Mouse (Mus musculus): ENCODE data around the gene Zfp831. TPM values are rescaled to one million over a fixed set of nuclear protein-coding genes. Genes with fewer than 3 reads are reported as not detected.

The Zfp831 gene
- total RNA-seq (2014; fragmentation: Nextera tagmentation) (1.1 TPM in 2 replicates), total RNA-seq (2017) (0.15 and 0.26 TPM in 2 replicates)

DNA sequence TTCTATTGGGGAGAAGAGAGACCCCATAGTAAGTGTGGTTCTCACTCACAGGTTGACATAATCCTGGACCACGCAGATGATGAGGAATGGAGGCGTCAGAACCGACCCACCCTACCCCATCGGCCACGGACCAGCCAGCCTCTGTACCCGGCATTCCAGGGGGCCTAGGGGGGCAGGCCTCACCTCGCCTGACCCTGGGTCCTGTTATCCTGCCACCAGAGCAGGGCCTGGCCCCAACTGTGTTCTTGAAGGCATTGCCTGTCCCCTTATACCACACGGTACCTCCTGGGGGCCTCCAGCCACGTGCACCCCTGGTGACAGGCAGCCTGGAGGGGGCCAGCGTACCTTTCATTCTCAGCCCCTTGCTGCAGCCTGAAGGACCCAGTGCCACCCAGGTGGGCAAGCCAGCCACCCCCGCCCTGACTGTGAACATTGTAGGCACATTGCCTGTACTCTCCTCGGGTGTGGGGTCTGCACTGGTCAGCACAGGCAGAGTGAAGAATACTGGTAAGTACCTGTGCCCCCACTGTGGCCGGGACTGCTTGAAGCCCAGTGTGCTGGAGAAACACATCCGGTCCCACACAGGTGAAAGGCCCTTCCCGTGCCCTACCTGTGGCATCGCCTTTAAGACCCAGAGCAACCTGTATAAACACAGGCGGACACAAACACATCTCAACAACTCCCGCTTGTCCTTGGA is at the start of gene Zfp831:
TSS of gene Zfp831 (plus strand) at position 87 of the 697 bp plus-strand sequence.
- no peak for ATAC-seq (replicated peaks; ENCODE audit: poor library complexity, severe bottlenecking)

DNA sequence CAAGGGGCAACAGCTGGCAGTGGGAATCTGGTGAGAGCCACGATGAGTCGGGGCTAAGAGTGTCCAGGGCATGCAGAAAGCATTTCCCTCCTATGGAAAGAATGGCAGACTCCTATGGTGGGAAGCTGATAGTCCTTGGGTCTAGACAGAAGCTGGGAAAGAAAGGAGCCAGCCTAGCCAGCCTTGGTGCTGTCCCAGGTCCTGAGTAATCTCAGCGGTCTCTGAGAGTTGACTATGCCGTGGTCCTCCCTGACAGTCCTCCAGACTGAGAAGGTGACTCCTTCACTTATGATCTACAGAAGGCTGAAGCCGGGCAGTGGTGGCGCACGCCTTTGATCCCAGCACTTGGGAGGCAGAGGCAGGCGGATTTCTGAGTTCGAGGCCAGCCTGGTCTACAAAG is 48.4 kb upstream of the Zfp831 start:
- peak; percentile 32; the same call in 1 of the 2 replicates for ATAC-seq (replicated peaks; ENCODE audit: poor library complexity, severe bottlenecking)

DNA sequence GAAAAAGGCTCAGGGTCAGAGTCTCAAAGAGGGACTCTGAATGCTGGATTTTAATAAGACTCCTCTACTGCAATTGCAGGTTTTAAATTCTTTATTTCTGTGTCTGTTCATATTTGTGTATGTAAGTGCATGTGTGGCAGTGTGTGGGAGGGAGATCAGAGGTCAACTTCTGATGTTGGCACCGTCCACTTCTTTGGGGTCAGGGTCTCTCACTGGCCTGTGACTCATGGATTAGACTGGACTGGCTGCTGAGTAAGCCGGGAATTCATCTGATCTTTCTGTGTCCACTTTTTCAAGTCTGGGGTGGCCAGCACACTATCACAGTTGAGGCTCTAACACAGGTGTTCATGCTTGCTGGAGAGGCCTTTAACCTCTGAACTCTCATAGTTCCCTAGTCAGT is 47.7 kb upstream of the Zfp831 start:
- no peak for ATAC-seq (replicated peaks; ENCODE audit: poor library complexity, severe bottlenecking)

DNA sequence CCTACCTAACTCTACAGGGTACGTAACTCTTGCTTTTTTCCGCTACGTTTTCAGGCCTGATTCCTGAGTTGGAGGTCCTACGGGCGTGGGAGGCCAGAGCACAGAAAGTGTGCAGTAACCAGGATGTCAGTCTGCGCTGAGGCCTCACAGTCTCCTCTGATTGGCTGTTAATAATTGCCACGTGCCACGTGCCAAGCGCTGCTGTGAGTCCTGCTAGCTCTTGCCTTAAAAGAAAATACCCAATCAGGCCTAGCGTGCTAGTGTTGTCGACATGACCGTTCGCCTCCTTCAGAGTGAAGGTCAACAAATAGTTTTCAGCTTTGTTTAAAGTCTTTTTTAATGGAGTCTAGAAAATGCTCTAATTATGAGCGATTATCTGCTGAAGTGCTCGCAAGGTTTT is 46.9 kb upstream of the Zfp831 start:
- ATAC-seq (replicated peaks; ENCODE audit: poor library complexity, severe bottlenecking), result no peak

DNA sequence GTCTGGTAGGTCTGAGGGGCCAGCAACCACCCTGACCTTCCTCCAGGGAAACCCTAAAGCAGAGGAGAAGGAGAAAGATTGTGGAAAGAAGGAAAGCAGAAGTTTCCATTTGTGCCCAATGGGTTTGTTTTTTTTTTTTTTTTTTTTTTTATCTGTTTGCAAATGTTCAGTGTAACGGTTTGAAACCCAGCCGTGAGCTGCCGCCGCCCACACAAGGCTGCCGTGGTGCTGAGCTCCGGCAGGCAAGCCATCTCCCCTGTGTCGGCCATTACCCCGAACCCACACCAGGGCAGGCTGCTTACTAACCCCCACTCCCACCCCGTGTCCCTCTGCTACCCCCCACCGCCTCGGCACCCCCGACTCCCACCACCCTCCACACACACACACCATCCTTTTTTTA is 44.9 kb upstream of the Zfp831 start:
- ATAC-seq (replicated peaks; ENCODE audit: poor library complexity, severe bottlenecking), result no peak

DNA sequence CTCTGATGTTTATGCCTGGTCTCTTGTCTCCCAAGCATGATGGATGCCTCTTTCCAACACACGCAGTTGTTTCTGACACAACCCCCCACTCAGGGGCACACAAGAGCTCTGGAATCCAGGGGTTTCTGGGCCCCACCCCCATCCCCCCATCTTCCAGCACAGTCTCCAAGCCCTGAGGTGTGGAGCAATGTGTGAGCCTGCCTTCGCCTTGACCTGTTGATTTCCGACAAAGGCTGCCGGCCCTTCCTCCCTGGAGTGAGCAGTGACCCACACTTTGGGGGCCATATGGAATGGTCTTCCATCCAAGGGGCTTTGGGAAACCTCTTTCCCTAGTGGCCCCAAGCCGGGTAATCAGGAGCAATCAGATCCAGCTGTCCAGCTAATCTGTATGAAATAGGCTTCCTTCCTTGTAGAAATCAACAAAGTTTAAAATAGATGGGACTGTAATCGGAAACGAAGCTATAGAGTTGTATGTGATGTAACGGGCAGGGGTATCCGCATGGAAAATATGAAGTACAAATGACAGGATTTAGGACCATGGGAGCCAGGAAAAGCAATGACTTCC is 44.2 kb upstream of the Zfp831 start:
- no peak for ATAC-seq (replicated peaks; ENCODE audit: poor library complexity, severe bottlenecking)

DNA sequence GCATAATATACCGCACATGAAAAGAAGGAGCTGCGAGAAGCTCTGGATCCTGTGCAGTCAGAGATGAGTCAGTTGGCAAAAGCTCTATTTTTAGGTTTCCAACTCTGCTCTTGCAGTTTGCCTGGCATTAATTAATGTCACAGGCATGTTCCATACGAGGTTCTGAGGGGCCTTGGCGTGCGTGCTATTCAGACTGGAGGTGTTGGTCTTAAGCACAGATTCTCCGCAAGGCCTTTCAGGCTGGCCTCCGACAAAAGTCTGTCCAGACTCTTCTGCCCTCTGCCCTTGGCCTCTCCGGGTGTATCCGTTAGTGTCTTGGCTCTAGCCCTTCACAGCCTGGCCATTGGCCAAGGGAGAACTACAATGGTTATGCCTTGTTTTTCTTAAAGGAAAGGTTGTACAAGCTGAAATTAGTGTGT is 43.5 kb upstream of the Zfp831 start:
- no peak for ATAC-seq (replicated peaks; ENCODE audit: poor library complexity, severe bottlenecking)

DNA sequence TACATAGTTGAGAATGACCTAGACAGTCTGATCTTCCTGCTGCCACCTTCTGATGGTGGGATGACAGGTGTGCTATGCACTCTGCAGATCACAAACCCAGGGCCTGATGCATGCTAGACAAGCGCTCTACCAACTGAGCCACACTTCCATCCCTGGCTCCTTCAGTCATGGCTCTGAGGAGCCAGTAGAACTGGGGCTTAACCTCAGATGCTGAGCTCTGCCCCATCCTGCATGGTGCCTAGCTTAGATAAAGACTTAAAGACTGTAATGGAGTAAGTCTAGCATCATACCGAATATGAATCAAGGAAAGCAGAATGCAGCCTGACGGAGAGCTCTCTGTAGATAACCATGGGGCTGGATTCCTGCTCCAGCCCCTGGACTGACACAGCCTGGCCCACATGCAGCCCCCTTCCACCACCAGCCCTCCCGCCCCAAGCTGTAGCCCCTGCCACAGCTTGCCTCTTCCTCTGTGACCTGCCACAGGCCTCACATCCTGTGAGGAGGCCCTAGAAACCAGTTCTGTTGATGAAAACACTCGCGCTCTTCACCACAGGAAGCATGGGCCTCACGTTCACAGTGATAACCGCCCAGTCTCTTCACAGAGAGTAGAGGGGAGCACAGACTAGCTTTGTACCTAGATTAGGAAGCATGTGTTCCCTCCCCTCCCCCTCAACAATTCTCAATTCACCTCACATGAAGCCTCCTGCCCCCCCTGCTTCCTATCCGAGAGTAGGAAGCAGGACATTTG is 41.2 kb upstream of the Zfp831 start:
- ATAC-seq (replicated peaks; ENCODE audit: poor library complexity, severe bottlenecking), result peak; percentile 77

DNA sequence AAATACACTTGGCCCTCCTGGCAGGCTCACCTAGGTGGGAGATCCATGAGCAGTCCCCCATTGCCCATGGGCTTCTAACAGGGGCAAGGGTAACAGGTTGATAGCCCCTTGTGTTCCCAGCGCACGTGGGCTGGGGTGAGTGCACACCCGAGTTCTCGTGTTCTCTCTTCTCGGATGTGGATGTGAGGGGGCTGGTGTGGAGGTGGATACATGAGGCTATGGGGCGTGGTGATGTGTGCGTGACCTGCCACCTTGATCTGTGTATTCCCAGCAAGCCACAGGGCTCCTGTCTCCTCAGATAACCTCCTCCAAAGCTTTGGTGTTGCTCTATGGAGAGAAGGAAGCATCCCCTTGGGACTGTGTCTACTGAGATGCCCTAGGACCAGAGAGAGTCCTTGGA is 40.0 kb upstream of the Zfp831 start:
- no peak for ATAC-seq (replicated peaks; ENCODE audit: poor library complexity, severe bottlenecking)

DNA sequence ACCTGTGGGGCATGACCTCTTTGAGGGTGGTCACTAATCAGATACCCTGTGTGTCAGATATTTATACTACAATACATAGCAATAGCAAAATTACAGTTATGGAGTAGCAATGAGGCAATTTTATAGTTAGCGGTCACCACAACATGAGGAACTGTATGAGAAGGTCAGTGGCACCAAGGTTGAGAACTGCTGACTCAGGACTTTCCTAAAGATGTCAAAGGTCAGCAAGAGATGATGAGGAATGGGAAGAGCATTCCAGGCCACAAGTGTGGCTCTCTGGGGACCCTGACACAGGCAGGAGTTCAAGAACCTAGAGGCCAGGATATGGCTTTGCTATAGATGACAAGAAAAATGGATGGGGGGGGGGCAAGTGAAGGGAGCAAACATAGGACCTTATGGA is 38.3 kb upstream of the Zfp831 start:
- no peak for ATAC-seq (replicated peaks; ENCODE audit: poor library complexity, severe bottlenecking)

DNA sequence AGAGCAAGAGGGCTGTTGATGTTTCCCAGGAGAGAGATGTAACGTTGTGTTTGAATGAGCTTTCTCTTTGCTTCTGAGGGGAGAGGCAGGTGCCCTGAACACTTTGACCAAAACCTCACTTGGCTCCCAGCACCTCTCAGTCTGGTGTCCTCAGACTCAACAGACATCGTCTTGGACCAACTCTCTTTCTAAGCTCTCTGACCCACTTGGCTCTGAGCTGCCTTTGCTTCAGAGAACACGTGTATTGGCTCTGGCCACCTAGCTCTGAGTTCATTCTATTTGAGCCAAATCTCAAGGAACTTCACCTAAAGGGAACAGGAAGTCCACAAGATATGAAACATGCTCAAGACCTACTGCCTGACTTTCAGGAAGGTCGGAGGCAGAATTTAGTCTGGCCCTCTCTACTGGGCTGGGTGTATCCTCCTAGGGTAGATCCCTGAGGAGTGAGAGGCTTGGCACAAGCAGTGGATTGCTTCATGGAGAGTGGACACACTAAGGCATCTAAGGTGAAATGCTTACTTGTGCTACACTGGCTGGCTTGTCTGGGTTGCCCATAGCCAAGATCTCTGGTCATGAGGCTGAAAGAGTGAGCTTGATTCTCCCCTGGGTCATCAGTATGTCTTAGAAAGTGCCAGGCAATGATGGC is 37.8 kb upstream of the Zfp831 start:
- no peak for ATAC-seq (replicated peaks; ENCODE audit: poor library complexity, severe bottlenecking)

DNA sequence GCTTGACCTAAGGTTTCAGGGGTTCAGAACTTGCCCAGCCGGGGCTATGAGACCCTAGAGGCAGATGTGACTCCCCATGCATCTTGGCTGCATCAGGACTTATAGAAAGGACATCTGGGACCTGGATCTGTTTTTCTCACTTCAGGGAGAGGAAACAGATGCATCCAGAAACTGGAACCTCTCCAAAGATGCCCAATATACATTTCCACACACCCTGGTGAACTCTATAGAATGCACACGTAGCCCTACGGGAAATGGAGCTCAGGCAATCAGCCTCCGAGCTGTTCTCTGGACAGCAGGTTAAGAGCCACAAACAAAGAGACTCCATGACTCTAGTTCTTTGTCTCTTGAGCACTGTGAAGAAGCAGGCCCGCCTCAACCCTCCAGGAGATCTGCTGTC is 37.0 kb upstream of the Zfp831 start:
- ATAC-seq (replicated peaks; ENCODE audit: poor library complexity, severe bottlenecking), result no peak

DNA sequence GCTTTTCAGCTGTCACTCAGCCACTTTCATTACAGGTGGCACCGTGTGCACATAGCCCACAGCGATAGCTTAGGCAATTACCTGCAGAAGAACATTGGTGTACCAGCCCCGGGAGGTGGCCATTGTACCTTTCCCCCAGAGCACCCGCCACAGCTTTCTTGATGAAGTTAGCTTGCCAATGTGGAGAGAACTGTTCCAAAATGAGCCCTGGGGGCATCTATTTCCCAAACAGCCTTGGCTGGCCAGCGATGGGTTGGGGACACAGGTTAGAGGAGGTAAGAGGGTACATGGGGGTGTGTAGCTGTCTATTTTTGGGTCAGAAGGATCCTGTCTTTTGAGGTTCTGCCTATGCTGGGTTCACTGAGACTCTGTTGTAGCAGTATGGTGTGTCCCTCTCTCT is 33.4 kb upstream of the Zfp831 start:
- no peak for ATAC-seq (replicated peaks; ENCODE audit: poor library complexity, severe bottlenecking)

DNA sequence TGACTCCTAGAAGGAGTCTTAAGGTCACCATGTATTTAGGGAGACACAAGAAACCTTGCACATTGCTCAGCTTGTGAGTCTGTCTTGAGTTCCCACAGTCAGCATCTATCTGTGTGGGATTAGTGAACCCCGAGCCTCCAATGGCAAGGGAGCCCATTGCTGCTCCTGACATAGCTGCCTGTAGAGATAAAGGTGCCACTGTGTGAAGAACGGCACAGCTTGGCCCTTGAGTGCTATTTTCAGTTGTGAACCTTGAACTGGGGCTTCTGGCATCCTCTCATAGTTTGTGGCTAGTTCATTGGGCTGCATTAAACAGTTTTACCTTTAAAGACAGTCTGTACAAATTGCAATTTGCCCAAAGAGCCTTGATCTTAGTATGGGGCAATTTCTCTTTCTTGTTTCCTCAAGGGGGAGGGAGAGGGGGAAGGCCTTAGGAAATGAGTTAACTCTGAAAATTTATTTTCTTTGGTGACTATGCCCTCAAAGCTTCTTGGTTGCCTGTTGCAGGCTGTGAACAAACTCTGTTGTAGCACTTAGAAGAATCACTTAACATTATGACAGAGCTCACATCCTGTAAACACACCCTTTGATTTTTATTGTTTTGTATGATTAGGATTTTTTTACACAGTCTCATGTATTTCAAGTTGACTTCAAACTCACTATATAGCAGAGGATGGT is 30.8 kb upstream of the Zfp831 start:
- peak; percentile 28 for ATAC-seq (replicated peaks; ENCODE audit: poor library complexity, severe bottlenecking)

DNA sequence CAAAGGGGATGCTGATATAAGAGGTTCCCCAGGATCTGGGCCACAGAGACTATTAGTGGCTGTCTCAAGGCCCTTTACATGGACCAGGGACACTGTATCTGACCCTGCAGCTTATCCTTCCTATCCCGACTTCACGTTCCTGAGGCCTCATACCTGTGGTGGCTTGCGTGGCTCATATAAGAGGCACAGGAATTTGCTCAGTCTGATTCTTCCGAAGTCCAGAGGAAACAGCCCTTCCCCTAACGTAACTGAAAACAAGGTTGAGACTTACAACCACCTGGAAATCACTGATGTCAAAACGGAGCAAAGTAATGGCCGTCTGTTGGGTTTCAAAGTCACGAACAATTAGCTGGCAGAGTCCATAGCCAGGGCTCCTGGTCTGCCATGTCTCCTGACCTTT is 30.1 kb upstream of the Zfp831 start:
- no peak for ATAC-seq (replicated peaks; ENCODE audit: poor library complexity, severe bottlenecking)

DNA sequence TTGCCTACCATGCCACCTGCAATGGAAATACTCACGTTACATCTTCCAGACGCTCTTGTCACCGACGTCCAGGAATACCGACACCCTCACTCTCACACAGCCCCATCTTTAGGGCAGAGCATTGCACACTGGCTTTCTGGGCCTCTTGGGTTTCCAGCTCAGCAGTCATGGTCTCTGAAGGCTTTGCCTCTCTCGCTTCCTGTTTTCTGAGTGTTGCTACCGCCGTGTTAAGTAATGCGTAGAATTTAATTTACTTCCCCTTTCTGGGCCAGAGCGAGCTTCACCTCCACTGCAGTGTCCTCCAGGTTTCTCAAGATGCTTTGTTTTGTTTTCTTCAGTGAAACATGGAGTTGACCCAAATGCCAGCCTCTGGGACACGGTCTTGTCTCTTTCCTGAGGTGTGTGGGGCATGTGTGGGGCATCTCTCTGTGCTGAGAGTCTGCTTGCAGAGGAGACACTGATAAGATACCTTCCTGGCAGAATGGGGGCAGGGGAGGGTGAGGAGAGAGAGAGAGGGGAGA is 29.4 kb upstream of the Zfp831 start:
- ATAC-seq (replicated peaks; ENCODE audit: poor library complexity, severe bottlenecking), result peak; percentile 94

DNA sequence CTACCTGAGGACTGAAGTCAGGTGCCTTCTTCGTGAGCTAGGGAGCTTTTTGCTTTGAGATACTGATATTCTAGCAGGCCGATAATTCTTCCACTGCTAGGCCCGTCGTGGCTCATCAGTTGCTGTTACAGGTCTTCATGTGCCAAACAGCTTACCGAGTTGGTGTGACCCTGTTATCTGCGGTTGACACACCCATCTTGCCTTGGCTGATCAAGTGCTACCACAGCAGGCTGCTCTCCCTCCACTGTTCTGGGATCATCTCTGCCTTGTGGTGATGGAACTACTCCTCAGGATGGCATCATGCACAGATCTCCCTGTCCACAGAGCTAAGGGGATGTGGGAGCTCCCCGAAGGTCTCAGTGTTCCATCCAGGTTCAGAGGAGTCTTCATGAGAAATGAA is 21.5 kb upstream of the Zfp831 start:
- no peak for ATAC-seq (replicated peaks; ENCODE audit: poor library complexity, severe bottlenecking)

DNA sequence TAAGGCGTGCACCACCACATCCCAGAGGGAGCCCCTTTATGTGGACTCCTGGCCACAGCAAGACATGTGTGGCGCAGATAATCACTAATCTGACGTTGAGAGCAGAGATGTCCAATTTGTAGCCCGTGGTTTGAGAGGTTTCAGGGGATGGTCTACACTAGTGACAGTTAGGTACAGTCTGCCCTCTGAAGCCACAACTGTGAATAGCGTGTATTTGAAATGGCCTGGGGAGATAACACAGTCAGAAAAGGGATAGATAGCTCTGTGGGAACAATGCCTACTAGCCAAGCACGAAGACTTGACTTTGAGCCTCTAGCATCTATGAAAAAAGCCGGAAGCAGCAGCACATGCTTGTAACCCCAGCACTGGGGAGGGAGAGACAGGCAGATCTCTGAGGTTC is 18.9 kb upstream of the Zfp831 start:
- ATAC-seq (replicated peaks; ENCODE audit: poor library complexity, severe bottlenecking), result no peak

DNA sequence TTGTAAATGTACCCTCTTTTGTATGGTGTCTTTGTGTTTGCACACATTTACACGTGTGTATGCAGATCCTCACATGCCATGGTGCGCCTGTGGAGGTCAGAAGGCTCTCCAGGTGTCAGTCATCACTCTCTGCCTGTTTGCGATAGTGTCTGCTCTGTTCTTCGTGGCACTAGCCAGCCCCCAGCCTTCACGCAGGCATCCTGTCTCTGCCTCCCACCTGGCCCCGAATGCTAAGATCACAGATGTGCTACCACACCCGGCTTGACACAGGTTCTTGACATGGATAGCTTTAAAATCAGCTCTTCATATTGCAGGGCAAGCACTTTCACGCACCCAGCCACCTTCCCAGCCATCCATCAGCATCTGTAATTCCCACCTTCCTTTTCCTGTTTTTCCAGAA is 16.3 kb upstream of the Zfp831 start:
- ATAC-seq (replicated peaks; ENCODE audit: poor library complexity, severe bottlenecking), result no peak

DNA sequence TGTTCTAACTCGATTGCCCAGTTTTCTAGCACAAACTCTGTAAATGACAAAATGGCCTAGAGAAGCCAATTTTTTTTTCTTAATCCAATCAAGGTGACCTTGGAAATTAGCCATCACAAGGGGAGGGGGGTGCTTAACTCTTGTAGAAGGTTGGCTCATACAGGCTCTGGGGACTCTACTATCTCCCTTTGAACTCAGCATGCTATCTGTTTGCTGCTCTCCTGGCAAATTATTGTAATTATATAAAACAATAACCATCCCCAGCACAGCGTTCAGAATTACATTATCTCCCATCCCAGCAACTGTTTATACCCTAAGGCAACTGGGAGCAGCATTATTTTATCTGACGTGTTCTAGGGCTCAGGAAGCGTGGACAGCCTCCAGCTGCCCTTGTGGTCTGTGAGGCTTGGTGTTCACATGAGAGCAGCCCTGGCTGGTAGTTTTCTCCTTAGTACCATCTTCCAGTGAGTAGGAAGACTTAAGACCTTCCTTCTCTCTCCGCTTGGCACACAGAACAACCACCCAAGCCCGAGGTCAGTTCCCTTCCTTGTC is 14.0 kb upstream of the Zfp831 start:
- ATAC-seq (replicated peaks; ENCODE audit: poor library complexity, severe bottlenecking), result no peak
